Mouse (Mus musculus): ENCODE measurements around the gene Tmem39a.

- no peak for TF ChIP-seq CTCF (IDR thresholded peaks at IDR 0.05)
- TF ChIP-seq EP300 (IDR thresholded peaks at IDR 0.05), result no peak
Observed at GRCm38 (mm10) chr16:38635833-38636390, 77.4 kb downstream of the Tmem39a start.

All from lung, postnatal 0 days (tissue).